Mouse (Mus musculus) large intestine, adult 2 months (tissue): Measurements from ENCODE around the gene Aars2. TPM values are rescaled to one million over a fixed set of nuclear protein-coding genes. Genes with fewer than 3 reads are reported as not detected.

Experiments used
- DNase-seq: peaks from one replicate; pipeline ENCODE4 v3.0.0-alpha.2; 2012; ENCODE audit warnings: low read depth, low spot score
- WGBS: fragments of 180-500 bp; shearing (Covaris S2); methylation state at CpG from one replicate; pipeline ENCODE4 v1.1.7; 2018; 5-methylcytosine and 5-hydroxymethylcytosine counted together
- polyA plus RNA-seq: library from polyadenylated mRNA; depleted of rRNA; stranded (reverse); fragments of >200 nt; gene quantifications from 2 replicates; pipeline ENCODE4 v1.2.3, GENCODE M21; 2012

The Aars2 gene
- polyA plus RNA-seq, 1 experiment, result 9.8 TPM

DNA sequence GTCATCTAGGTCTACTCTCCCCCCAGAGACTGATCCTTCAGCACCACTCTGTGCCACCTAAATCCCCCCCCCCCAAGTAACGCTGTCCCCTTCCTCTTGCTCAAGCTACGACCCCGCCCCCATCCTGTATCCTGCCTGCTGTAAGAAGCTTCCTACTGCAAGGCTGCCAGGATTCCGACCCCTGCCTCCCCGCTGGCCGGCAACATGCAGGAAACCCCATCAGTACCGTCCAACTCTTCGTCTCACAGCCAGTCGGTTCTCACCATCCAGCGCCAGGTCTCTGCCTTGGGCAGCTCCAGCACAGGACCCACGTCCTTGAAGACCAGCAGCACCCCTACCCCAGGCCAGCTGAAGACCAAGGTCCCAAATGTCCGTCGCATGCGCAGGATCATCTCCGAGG, 26.3 kb downstream of the Aars2 start:
- no peak for DNase-seq
- 50% methylated on average over 15 of the region's 15 CpGs for WGBS

DNA sequence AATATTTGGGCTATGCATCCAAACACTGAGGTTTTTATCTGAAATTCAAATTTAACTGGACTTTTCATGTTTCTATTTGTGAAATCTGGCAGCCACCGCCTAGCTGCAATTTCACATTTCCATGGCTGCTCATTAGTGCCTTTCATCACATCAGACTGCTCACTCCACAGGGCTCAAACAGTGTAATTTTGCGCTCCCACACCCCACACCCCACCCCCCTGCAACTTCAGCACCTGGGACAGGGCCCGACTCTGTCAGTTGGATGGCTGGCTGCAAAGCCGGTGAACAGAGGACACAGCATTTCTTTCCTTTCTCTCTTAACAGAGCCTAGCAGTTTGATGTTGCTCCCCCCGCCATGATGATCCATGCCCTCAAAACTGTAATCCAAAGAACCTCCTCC, 29.6 kb downstream of the Aars2 start:
- 13% methylated on average over 5 of the region's 5 CpGs for WGBS

DNA sequence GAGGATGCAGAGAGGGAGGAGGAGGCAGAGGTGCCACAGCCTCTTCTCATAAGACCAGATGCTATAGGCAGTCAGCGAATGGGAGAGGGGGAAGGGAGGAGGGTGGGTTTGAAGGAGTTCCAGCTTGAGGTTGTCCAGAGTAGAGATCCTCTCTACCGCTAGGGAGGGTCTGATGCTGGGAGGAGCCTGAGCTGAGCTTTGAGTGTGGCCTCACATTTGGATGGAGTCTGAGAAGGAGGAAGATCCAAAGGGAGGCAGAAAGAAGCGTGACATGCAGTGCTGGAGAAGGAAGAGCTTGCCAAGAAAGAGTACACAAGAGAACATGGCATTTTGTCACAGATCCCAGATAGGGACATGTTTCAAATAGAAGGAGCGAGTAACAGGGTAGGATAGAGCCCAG, 31.8 kb downstream of the Aars2 start:
- no peak for DNase-seq
- 48% methylated on average over 4 of the region's 4 CpGs for WGBS

More for the DNA sequence above, 29.6 kb downstream of the Aars2 start:
- no peak for DNase-seq

DNA sequence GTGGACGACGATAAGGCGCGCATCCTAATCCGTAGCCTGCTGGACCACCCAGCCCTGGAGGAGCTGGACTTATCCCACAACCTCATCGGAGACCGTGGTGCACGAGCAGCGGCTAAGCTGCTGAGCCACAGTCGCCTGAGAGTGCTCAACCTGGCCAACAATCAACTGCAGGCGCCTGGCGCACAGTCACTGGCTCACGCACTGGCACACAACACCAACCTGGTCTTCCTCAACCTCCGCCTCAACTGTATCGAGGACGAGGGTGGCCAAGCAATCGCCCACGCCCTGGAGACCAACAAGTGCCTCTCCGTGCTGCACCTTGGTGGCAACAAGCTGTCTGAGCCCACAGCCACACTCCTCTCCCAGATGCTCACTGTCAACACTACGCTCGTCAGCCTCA, 33.0 kb downstream of the Aars2 start:
- WGBS, result 75% methylated on average over 21 of the region's 21 CpGs
- no peak for DNase-seq

DNA sequence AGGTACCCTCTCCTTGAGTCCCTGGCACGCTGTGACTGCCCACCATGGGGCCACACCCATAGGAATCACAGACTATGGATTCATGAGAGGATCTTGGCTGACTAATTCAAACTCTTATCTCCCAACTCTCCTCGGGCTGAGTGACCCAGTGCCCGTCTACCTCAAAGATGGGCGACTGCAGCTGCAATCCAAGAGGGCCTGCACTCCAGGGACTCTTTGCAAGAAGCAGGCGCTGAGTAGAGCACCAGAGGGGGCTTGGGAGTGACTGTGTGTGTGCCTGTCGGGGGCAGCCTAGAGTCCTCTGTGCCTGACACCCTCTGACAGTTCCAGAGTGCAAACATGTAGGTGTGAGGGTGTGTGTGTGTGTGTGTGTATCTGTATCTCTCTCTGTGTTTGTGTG, 35.5 kb downstream of the Aars2 start:
- no peak for DNase-seq
- WGBS, result 21% methylated on average over 6 of the region's 6 CpGs

DNA sequence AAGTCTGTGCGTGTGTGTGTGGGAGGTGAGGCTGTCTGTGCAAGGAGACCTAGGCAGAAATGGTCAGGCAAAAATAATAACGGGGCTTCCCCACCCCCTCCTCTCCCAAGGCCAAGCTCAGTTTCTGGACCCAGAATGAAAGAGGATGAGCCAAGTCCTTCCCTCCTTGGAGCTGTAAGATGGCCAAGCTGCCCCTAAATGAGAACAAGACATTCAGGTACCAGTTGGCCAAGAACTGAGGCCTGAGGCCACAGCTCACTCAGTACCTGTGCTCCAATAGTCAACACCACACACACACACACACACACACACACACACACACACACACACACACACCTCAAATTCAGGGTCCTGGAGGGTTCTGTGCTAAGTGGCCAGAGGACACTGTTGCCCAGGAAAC, 36.1 kb downstream of the Aars2 start:
- no peak for DNase-seq
- 71% methylated on average over 2 of the region's 2 CpGs for WGBS

DNA sequence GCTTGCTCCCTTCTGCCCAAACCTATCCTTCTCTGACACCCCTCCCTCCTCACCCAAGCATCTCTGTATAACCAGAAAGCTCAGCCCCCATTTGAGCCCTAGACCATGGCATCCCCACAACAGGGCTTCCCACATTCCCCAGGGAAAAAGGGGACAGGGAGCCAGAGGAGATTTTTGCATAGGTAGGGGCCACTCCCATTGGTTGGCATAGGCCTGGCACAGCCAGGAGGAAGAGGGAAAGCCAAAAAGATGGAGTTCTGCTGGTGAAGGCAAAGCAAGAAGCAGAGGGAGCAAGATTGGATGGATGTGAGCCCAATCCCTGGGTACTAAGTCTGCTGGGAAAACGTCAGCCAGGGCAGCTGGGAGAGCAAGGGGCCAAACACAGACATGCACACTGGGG, 36.5 kb downstream of the Aars2 start:
- no peak for DNase-seq
- WGBS, result 29% methylated on average over 1 of the region's 1 CpGs

DNA sequence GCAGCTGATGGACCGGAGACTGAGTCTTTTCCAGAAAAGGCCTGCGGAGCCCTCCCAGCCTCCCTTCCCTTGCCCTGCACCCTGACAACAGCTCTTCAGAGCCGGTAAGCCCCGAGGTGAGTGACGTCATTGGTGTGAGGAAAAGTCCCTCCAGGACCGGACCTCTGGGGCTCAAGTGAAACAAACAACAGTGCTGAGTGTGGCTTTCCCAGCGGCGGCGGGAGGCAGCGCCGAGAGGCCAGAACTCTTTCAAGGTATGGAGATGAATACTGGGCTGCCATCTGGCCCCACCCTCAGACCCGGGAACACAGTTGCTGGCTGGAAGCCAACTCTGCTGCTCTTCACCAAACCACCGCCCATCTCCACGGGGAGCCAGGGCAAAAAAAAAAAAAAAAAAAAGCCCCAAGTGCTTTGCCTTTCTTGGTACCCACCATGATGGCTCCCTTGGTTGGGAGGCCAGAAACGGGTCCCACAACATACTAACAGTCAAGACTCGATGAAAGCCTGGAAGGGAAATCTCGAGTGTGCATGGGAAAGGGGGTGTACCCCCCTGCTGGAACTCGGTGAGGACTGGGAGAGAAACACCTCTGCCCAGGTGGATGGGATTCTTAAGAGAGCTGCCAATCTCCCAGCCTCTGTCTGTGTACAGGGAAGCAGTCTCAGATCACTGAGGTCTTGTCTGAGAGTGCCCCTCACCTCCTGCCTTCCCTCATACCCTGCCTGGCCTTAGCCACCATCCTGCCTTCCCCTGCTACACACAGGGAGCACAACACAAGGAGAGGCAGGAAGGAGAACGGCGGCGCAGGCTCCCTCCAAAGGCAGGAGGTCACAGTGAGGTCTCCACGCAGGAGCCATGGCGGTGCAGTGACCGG, 37.6 kb downstream of the Aars2 start:
- WGBS, result 16% methylated on average over 24 of the region's 24 CpGs
- no peak for DNase-seq

DNA sequence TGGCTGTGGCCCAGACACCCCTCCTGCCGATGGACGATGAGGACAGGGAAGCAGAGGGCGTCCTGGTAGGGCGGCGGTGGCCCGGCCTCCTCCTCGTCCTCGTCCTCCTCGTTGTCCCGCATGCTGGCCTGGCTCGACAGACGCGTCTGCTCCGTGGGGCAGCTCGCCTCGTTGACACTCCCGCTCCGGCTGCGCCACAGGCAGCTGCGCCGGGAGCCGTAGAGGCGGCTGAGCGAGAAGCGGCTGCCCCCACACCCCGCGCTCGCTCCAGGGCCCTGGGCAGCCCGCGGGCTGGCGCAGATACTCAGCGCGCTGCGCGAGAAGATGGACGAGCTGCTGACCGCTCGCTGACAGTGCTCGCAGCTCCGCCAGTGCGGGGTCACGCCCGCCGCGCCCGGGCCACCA, 38.2 kb downstream of the Aars2 start:
- no peak for DNase-seq
- 21% methylated on average over 46 of the region's 46 CpGs for WGBS

DNA sequence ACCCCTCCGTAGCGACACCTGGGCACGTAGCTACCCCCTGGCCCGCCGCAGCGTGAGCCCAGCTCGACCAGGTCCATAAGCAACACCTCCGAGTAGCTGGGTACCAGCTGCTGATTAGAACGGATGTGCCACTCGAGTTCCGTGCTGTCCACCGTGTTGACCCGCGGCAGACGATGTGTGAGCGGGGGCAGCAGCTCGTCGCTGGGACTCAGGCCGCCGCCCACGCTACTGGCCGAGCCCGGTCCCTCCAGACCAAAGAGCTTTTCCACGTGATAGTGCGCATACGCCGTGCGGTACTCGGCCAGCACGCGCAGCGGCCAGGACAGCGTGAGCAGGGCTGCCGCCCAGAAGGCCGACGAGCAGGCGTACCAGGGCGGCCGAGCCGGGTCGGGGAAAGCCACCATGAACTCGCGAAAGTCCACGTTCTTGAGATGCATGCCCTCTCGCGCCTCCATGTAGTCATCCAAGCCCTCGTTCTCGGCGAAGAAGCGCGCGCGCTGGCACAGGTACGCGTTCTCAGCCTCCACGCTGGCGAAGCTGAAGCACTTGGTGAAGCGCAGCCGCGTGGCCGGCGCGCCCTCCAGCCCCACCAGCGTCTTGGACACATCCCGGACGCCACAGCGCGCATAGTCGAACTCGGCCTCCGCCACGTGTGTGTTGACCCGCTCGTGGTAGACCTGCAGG, 38.8 kb downstream of the Aars2 start:
- DNase-seq, result no peak
- 19% methylated on average over 74 of the region's 74 CpGs for WGBS

DNA sequence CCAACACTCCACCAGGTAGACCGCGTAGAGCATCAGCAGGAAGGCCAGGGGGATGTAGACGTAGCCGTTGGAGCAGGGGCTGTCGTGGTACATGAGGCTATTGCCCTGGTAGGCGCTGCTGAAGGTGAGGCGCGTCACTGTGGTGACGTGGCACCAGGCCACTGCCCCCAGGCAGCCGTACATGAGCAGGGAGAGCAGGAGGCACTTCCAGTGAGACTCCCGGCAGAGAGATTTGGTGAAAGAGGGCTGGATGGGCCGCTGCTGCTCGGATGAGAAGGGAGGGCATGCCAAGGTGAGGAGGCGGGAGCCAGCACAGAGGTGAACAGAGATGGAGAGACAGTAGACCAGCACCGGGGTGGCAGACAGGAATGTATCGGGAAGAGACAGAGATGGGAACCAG, 40.3 kb downstream of the Aars2 start:
- no peak for DNase-seq
- 80% methylated on average over 16 of the region's 16 CpGs for WGBS

DNA sequence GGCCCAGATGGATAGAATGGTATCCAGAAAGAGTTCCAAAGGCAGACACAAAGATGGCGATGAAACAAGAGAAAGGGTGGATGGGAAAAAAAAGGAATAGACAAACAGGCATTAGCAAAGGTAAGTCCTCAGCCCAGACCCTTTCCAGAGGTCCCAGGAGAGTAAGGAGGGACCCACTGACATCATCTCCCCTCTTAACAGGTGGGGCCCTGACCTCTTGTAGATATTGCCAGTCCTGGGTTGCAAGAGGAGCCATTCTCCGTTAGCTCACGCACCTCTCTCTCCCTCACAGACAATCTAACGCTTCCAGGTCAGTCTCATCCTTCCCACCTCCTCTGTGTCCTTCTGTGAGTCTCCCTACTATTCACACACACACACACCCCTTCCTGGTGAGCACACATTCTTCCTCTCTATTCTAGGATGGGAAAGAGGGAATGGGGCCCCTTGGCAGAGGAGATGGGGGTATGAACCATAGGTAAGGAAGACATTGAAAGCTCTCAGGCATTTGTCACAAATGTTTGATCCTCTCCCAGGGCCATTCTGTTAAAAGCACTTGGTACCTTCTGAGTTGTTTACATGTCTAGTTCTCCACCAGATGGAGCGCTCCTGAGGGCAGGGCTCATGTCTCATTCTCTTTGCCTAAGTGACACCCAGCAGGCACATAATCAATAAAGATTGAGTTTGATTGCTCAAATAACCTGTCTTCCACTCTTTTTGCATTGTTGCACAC, 41.0 kb downstream of the Aars2 start:
- no peak for DNase-seq
- 65% methylated on average over 5 of the region's 5 CpGs for WGBS

DNA sequence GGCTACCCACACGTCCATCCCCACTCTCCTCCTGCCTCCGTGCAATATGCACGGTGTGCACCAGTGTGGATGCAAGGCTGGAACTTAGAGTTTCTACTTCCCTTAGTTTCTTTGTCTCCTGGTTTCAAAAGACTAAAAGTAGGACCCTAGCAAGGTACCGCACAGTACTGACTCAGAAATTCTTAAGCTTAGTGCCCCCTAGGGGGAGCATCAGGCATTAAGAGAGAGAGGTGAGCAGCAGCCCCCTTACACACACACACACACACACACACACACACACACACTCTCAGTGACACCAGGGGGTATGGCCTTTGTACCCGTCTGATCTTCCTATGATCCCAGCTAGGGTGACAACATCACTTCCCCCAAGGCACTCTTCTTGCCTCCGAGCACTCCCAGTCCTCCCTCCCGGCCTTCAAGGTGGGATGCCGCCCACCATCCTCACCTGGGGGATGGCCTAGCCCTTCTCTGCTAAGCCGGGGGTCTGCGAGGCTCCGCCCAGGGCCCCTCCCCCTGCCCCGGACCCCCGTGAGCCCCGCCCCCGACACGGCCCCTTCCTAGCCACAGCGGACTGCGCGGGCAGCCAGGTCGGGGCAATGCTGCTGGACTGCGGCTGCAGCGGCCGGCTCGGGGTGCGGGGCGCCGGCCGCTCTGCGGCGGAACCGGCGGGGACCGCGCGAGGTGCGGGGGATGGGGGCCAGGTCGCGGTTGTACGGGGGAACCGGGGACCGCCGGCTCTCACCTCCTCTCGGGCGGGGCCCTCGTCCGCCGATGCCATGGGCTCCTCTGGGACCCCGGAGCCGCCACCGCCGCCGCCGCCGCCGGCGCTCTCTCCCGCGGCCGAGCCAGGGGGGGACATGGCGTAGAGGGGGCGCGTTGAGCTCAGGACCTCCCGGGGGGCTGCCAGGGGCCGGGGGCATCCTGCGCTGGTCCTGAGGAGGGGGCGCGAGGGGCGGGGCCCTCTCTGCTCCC, 42.2 kb downstream of the Aars2 start:
- no peak for DNase-seq
- 5% methylated on average over 61 of the region's 68 CpGs for WGBS

DNA sequence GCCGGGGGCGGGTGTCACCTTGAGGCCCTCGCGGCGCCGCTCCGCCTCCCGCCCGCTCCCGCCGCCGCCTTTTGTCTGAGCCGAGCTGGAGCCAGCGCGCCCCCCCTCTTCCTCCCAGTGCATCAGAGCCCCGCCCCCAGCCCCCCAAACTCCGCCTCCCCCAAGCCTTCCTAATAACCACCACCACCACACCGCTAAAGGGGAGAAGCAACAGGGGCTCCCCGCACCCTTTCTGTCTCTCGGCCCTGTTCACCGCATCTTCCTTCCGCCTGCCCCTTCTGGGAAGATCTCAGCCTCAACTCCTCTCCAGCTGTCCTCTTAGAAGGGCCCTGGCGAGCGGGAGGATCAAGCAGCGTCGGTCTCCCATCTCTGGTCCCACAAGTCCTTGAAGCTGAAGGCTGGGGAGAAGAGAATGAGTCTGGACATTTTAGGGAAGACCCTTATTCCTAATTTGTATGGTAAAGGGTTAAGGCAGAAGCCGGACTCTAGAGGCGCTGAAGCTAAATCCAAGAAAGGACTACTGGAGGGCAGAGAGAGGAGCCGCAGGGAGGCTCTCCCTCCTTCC, 43.1 kb downstream of the Aars2 start, which contains the start of gene Tmem151b:
Gene Tmem151b (minus strand): TSS at position 61 of the 565 bp plus-strand sequence.
- no peak for DNase-seq
- 3% methylated on average over 29 of the region's 29 CpGs for WGBS

DNA sequence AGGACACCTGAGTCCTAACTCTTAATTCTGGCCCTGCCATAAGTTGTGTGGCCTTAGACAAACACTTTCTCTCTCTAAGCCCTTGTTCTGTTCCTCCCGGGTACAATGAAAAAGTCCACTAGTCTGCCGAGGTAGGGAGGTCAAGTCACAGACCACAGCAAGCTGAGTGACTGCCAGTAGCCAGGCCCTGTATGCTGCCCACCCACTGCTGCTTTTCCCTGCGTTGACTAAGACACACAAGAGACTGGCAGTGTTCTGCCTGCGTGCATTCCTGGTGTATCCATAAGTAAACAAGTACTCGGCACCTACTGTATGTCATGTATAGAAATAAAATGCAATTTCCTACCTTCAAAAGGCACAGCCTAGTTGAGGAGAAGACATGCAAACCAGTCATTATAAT, 43.6 kb downstream of the Aars2 start:
- WGBS, result 16% methylated on average over 5 of the region's 5 CpGs
- DNase-seq, result no peak

DNA sequence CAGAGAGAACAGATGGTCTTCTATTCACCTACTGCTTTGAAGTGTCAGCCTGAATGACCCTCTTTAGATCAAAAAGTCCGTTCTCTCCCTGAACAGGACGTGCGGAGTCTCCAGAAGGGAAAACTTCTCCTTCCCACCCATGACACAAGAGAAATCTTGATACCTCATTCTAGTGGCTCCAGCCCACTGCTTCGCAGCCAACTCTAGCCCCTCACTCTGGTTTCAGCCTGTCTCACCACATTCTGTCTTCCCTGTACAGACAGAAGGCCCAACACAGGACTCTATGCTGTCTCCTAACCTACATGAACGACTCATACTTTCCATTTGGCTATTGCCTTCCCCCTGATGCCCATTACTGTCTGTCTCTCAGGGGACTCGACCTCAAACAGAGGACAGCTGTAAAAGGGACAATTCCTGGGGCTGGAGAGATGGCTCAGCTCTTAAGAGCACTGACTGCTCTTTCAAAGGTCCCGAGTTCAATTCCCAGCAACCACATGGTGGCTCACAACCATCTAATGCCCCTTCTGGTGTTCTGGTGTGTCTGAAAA, 44.7 kb downstream of the Aars2 start:
- WGBS, result 70% methylated on average over 7 of the region's 7 CpGs
- DNase-seq, result no peak

DNA sequence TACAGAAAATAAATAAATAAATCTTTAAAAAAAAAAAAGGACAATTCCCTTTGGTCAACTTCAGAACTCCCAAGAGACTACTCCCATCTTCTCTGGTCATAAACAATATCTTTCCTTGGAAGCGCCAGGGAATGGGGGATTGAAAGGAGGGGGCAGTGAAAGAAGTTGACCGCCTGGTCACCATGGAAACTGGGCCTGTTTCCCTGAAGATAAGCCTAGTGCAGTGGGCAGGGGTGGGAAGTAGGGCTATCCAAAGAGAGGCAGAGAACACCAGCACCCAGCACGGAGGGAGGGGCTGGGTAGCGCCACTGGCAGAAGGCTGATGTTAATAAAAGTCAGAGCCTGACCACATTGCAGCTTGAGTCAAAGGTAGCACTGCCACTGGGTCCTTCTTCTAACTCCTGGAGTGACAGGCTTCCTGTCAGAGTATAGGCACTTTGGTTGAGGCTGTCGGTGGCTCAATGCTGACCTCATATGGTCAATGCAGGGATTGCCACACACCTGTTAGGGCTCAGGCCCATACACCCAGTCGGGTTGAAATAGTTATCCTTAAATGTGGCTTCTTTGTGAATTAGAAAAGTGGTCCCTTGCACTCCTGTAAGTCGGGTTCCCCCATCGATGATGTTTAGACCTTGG, 45.3 kb downstream of the Aars2 start:
- DNase-seq, result no peak
- WGBS, result 7% methylated on average over 8 of the region's 8 CpGs

DNA sequence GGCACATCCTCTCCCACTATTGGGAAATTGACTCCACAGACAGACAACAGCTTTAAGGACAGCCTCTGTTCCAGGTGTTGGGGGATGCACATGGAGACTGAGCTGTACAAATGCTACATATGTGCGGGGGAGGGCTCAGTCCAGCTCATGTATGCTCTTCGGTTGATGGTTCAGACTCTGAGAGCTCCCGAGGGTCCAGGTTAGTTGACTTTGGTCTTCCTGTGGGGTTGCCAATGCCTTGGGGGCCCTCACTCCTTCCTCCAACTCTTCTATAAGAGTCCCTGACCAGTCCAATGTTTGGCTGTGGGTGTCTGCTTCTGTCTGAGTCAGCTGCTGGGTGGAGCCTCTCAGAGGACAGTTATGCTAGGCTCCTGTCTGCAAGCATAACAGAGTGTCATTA, 46.4 kb downstream of the Aars2 start:
- 82% methylated on average over 3 of the region's 3 CpGs for WGBS
- DNase-seq, result no peak
